Mouse (Mus musculus): ENCODE results near the gene Tmem178b. TPM values are rescaled to one million over a fixed set of nuclear protein-coding genes. Genes with fewer than 3 reads are reported as not detected.

The Tmem178b gene
- total RNA-seq, 2 experiments from 2014 or later: 258 to 291 TPM

DNA sequence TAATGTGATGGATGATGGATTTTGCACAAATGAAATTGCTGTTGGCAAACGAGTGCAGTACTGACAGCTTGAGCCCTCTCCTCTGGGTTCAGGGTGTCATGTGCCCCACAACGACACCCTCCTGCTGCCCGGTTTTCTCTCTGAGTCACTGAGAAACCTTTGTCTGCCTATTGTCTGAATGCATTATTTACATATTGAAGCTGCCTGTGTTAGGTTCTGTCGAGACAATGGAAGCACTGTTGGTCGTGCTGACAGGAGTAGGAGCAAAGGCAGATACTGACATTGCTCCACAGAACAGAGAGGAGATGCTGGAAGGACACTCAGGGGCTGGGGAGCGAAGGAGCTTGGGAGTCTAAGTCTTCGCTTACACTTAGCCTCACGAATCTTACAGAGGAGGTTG is 44.2 kb downstream of the Tmem178b start:
- DNase-seq: no peak
- intact Hi-C loops (cut with DNase I): no loop called here

DNA sequence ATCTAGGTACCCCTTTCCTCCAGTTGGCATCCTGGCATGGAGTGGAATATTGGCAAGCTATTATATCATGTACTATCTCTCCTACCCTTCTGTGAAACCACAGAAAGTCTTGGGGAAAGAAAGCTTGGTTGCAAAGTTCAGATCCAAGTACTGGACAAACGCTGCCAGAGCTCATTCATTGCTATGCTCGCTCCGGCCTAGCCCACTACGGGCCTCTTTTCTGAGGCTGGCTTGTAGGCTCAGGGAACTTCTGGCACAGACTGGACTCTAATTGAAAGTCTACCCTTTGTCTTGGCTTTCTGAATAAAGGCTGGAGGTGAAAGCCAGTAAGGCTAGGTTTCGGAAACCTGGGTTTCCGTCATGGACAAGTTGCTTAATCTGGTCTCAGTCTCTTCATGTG is 44.7 kb downstream of the Tmem178b start:
- intact Hi-C loops (cut with DNase I): no loop called here
- DNase-seq: no peak

DNA sequence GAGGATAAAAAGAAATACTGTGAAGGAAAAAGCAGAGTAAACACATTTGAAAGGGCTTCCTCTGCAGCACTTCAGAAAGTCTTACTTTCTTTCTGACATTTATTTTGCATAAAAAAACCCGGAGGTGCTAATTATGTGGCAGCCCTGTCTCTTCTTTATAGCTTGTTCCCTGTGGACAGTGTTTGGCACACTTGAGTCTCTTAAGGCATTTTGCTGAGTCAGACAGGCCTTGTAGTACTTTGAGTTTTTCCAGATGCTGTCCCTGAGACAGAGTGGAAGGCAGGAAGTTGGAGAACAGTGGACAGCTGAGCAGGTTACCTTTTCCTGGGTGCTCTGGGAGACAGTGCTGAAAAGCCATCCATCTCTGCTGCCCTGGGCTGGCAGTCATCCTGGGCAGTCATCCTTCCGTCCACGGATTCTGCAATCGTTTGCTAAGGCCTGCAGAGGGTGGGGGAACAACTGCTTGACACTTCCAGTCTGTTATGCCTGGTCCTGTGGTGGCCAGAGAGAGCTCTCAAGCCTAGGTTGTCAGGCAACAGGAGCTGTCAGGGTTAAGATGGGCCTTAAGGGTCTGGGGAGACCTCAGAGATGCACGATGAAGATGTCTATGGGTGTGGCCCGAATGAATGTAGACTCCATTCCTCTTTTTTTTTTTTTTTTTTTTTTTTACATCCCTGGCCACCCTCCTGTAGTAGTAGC is 46.1 kb downstream of the Tmem178b start:
- intact Hi-C loops (cut with DNase I): no loop called here
- no peak for DNase-seq

DNA sequence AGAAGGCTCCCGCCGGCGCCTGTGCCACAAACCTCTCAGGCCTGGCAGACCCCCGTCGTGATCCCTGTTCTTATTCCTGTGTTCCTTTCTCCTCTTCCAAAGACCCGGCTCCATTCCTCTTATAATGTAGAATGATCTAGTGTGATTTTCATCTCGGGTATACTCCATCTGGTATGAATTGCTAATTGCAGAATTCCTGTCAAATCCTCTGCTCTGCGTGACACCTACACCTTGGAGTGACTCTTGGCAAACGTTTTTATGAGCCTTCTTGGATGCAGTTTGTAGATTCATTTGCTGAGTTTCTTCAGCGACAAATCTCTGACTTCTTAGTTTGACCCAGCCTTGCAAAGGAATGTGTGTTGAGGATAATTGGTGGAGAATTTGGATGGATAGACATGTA is 53.4 kb downstream of the Tmem178b start:
- no peak for DNase-seq
- intact Hi-C loops (cut with DNase I): no loop called here

DNA sequence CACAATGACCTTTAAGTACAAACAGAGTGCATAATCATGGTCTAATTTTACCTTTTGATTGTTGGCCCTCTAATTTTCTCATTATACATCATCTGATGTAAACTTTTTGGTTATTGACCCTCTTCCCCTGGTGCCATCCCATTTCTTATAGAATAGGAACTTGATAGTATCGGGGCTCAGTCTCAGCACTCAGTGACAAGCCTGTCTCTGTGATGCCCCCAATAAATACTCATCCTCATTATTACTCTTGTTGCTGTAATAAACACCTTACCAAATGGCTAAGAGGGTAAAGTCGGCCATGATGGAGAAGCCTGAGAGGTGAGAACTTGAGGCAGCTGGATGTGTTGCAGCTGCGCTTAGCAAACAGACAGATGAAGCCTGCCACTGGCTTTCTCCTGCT is 63.5 kb downstream of the Tmem178b start:
- intact Hi-C loops (cut with DNase I): no loop called here
- DNase-seq: no peak

- DNase-seq: no peak
- intact Hi-C loops (cut with DNase I): no loop called here
Observed at GRCm38 (mm10) chr6:39940920-39941319, 67.8 kb downstream of the Tmem178b start.

- DNase-seq: no peak
- intact Hi-C loops (cut with DNase I): no loop called here
Observed at GRCm38 (mm10) chr6:39944854-39945253, 71.8 kb downstream of the Tmem178b start.

GRCm38 (mm10) chr6:39945670-39946440 is 72.8 kb downstream of the Tmem178b start:
- intact Hi-C loops (cut with DNase I): no loop called here
- DNase-seq: no peak

GRCm38 (mm10) chr6:39946601-39947000 is 73.5 kb downstream of the Tmem178b start:
- no peak for DNase-seq
- intact Hi-C loops (cut with DNase I): no loop called here

DNA sequence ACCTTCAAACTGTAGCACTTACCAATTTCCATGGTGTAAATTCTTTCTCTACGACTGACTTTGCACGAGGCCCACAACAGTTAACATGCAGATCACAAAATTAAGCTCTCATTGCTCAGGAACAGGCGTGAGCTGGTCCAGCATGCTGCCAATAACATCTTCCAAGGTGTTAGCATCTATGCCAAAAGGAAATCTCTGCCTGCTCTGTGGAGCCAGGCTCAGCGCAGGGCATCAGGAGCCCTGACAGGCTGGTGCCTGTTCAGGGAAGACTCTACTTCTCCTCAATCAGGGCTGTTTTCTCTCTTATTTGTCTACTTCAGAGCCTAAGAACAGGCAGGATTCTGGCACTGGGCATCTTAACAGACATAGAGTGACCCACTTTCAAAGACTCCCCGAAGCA is 80.9 kb downstream of the Tmem178b start:
- intact Hi-C loops (cut with DNase I): no loop called here
- DNase-seq: no peak

DNA sequence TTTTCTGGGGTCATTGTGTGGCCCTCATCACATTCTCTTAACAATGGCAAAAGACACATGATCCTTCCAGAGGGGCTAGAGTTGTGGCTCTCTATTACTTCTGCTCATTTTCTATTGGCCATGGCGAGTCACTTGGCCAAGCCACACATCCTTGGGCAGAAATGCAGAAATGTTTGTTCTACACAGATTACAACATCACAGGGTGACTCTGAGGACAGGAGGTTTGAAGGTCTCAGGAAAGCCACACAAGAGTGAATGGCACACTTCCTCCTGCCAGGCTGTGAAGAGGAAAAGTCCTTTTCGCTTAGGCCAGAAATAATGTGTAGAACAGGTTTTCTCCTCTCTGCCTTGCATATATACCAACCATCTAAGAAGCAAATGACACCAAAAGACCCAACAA is 82.1 kb downstream of the Tmem178b start:
- no peak for DNase-seq
- intact Hi-C loops (cut with DNase I): no loop called here

DNA sequence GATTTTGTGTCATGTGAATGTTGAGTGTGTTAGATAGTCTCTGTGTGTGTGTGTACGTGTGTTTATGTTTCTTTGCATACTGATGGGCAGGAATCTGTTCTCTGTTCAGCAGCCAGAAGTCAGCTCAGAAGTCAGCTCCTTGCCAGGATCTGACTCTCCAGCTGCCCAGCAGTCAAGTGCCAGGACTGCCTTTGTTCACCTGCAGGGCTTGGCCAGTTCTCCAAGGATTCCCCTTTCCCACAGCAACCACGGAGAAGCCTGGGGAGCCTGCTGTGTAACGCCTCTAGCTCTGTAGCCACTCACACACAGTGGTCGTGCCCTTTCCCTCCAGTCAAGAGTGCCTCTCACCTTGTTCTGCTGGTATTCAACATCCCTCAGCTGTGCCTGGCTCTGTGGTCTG is 91.5 kb downstream of the Tmem178b start:
- intact Hi-C loops (cut with DNase I): no loop called here
- peak; percentile 30 for DNase-seq

GRCm38 (mm10) chr6:39970281-39970680 is 97.2 kb downstream of the Tmem178b start:
- intact Hi-C loops (cut with DNase I): no loop called here
- no peak for DNase-seq

- intact Hi-C loops (cut with DNase I): no loop called here
- DNase-seq: no peak
Observed at GRCm38 (mm10) chr6:39978942-39979341, 105.9 kb downstream of the Tmem178b start.

DNA sequence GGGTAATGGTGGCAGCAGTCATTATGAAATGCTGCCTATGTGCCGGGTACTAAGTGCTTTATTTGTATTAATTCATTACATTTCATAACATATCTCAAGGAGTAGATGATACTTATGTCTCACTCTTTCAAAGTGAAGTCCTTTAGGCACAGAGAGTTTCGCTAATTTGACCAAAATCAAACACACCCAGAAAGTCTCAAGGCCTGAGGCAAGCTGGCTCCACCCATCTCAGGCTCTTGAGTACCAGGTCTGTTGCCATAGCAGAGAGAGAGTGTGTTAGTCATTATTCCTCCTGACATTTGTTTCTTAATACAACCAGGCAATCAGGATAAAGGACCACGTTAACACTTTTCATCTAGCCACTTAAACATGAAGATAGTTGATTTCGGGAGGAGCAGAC is 117.7 kb downstream of the Tmem178b start:
- intact Hi-C loops (cut with DNase I): no loop called here
- no peak for DNase-seq

GRCm38 (mm10) chr6:39991922-39992321 is 118.9 kb downstream of the Tmem178b start:
- no peak for DNase-seq
- intact Hi-C loops (cut with DNase I): no loop called here

DNA sequence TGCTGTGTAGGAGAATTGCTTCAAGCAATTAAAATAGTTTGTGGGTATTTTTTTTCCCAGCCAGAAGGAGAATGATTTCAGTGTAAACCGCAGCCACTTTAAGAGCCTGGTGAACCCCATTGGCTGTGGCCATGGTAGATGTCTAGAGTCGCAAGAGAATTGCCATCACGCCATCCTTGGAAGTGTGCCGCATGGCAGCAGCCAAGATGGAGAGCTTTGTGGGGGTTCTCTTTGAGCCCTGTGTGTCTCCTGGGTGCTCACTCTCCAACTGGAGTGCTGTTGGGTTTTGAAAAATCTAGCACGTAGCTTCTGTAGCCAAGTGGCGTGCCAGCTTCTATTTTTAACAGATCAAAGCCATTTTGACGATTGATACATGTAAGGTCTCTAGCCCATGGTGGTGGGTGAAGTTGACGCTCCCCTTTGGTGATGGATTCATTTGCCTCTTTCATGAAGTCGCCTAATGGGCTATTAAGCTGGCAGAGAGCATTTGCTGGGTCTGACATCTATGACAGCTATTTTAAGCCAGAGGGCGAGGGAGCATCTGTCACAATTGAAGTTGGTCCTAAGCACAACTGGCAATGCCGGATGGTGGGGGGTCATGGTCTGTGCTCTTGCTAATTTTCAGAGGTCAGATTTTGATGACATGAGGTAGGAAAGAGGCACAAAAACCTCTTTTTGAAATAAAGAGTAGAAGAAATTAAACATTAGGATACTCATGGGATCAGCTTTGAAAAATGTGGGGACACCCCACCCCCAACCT is 133.1 kb downstream of the Tmem178b start:
- intact Hi-C loops (cut with DNase I): no loop called here
- peak; percentile 54 for DNase-seq

GRCm38 (mm10) chr6:40008166-40008907 is 135.3 kb downstream of the Tmem178b start:
- DNase-seq: no peak
- intact Hi-C loops (cut with DNase I): no loop called here

GRCm38 (mm10) chr6:40009718-40010117 is 136.6 kb downstream of the Tmem178b start:
- intact Hi-C loops (cut with DNase I): no loop called here
- no peak for DNase-seq

DNA sequence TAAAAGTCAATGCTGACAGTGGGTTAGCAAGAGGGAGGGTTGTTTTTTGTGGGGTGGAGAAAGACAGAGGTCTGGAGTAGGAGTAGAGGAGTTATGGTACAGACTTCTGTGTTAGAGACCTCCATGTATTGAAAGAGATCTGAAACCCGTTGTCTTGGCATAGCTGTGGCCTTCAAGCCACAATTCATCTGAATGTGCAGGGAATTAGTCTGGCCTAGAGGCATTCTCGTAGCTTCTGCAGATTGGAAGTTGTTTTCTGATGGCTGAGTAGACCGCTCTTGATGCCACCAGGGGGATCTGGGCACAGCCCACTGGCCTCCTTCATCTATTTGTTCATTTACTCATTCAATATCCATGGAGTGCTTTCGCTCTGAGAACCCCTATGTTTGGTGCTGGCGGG is 138.0 kb downstream of the Tmem178b start:
- no peak for DNase-seq
- intact Hi-C loops (cut with DNase I): no loop called here

DNA sequence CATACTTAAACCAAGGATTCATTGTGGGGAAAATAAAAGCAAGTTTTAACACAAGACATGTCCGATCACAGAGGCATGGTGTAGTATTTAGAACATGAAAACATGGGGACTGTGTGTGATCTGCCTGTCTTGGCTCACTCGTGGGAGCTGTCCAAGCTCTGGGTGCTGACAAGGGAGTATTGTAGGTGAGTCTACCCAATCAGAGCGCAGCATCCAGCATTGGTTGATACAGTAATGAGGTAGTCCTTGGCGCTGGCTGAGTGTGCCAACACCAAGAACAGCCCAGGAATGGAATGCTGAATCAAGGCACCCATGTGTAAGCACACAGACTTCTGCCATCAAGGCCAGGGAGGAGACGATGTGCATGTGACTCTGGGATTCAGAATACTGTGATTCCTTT is 138.5 kb downstream of the Tmem178b start:
- intact Hi-C loops (cut with DNase I): no loop called here
- no peak for DNase-seq

Data from left cerebral cortex, postnatal 4 days (tissue).